Mouse (Mus musculus): ENCODE results near the gene Uts2. TPM values are rescaled to one million over a fixed set of nuclear protein-coding genes. Genes with fewer than 3 reads are reported as not detected.
A peak's percentile ranks its signal among the peaks of the same experiment; 100 is the strongest.
"Not testable (repeated sequence)": the region's sequence is repeated elsewhere in the genome, so short reads cannot be mapped to it uniquely, and the experiment has no call there.

The Uts2 gene
- polyA plus RNA-seq, 1 experiment from 2014 or later = not detected

DNA sequence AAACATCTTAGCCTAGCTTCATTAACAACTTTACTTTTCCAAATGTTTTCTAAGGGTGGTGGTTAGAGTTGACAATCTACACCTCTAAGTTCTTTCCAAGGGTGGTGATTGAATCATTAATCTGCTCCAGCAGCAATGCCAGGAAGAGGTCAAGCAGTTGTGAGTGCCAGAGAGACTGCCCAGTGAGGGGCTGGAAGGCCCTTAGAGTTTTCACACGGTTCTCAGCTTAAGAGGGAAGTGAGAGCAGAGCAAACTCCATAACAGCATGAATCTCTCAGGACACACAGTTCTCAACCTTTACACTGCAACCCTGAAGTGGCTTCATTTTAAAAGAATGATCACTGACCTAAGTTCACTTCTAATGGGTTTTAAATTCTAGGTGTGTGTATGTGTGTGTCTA, 21.8 kb upstream of the Uts2 start:
- Histone ChIP-seq H3K4me2 (no peak overlapping the region), H3K27me3 (no peaks in the 10 kb centered on the region), H3K4me3 (replicated peaks) (no peak overlapping the region), H3K27ac (no peak overlapping the region), H3K9me3 (replicated peaks) (no peaks in the 10 kb centered on the region), H3K4me1 (no peaks in the 10 kb centered on the region), H3K9ac (no peak overlapping the region), H3K36me3 (no peaks in the 10 kb centered on the region)
- no peak for ATAC-seq (replicated peaks; ENCODE audit: low FRiP score)
- WGBS = 47% methylated on average over 1 of the region's 1 CpGs

DNA sequence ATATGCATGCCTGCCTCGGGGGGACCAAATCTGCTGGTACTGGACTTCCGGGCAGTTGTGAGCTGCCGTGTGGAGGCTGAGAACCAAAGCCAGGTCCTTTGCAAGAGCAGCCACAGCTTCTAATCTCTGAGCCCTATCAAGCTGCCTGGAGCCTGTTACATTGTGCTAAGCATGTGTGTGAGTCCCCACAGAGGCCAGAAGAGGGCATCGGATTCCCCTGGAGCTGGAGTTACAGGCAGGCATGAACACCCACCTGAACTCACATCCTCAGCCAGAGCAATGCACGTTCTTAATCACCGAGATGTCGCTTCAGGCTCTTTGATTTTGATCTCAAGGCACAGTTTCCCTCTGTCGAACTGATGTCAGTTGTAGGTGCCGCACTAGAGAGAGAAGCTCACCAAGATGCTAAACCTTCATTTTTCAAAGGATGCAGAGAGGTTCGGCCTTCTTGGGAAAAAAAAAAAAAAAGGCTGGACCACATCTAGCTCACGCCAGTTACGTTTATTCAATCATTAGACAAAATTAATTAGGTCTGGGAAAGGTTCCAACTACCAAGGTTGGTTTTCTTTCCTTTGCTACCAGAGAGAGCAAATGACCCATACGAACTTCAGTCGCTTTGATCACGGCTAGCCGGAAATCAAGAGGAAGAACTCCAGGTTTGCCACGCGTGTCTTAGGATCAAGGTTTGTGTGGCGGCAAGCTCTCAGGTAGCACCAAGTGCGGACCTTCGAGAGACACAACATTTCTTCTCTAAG, 18.6 kb upstream of the Uts2 start:
- Histone ChIP-seq H3K27me3 (no peaks in the 10 kb centered on the region), H3K9ac (no peak overlapping the region), H3K4me1 (no peaks in the 10 kb centered on the region), H3K4me2 (no peak overlapping the region), H3K27ac (0 out of 2 replicates have a peak overlapping the region, but pooled peaks have one; percentile 32), H3K9me3 (replicated peaks) (no peaks in the 10 kb centered on the region), H3K4me3 (replicated peaks) (no peak overlapping the region), H3K36me3 (no peaks in the 10 kb centered on the region)
- no peak for ATAC-seq (replicated peaks; ENCODE audit: low FRiP score)
- WGBS = 68% methylated on average over 21 of the region's 21 CpGs

DNA sequence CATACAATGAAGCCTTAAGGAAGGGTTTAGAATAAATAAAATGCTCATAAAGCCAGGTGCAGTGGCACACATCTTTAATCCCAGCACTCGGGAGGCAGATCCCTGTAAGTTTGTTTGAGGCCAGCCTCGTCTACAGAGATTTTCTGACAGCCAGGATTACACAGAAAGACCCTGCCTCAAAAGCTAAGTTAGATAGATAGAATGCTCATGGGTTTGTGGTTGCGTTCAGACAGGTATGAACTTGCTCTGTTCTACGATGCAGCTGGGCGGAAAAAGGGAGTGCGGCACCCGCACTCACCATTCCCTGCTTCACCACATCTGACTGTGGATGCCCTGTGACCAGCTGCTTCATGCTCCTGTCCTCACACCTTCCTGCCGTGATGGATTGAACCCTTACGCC, 17.4 kb upstream of the Uts2 start:
- Histone ChIP-seq H3K9ac (no peak overlapping the region), H3K9me3 (replicated peaks) (no peaks in the 10 kb centered on the region), H3K4me3 (replicated peaks) (no peak overlapping the region), H3K36me3 (no peaks in the 10 kb centered on the region), H3K4me1 (no peaks in the 10 kb centered on the region), H3K27me3 (no peaks in the 10 kb centered on the region), H3K27ac (no peak overlapping the region), H3K4me2 (no peak overlapping the region)
- ATAC-seq (replicated peaks; ENCODE audit: low FRiP score) = no peak
- WGBS = 77% methylated on average over 9 of the region's 9 CpGs

DNA sequence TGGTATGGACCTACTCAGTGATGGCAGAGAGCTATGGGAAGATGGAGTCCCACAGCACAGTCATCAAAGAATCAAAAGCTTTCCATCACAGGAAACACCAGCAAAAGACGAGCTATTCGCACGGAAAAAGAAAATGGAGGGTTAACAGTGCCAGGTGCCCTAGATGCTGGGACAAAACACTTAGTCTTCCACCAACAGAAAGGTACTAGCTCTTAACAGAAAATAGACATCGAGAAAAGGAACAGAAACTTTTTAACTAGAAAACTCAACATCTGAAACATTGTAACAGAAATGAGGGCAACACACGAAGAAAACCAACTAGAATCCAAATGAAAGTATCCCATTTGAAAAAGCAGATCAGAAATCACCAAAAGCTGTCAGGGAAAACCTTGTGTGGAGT, 16.7 kb upstream of the Uts2 start:
- H3K9ac ChIP-seq = no peak overlapping the region
- 85% methylated on average over 5 of the region's 5 CpGs for WGBS
- H3K4me1 ChIP-seq = no peaks in the 10 kb centered on the region
- ATAC-seq (replicated peaks; ENCODE audit: low FRiP score) = no peak
- no peaks in the 10 kb centered on the region for H3K27me3 ChIP-seq
- H3K36me3 ChIP-seq = no peaks in the 10 kb centered on the region
- no peak overlapping the region for H3K4me2 ChIP-seq
- no peak overlapping the region for H3K27ac ChIP-seq
- H3K9me3 ChIP-seq (replicated peaks) = no peaks in the 10 kb centered on the region
- H3K4me3 ChIP-seq (replicated peaks) = no peak overlapping the region

DNA sequence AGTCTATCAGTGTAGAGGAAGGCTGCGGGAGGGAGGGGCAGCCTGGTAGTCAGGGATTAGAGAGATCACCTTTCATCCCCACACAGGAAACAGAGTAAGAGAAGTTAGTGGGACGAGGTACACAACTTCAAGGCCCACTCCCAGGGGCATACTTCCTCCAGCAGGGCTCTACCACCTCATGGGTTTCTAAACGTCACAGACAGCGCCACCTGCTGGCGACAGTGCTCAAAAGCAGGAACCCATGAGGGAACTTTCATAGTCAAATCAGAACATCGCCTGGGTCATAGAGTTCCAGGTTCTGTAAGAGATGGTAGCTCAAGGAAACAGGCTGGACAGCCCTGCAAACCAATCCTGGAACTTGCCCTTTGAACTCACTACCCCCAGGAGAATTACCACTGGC, 6.7 kb upstream of the Uts2 start:
- H3K4me3 ChIP-seq (replicated peaks) = no peak overlapping the region

DNA sequence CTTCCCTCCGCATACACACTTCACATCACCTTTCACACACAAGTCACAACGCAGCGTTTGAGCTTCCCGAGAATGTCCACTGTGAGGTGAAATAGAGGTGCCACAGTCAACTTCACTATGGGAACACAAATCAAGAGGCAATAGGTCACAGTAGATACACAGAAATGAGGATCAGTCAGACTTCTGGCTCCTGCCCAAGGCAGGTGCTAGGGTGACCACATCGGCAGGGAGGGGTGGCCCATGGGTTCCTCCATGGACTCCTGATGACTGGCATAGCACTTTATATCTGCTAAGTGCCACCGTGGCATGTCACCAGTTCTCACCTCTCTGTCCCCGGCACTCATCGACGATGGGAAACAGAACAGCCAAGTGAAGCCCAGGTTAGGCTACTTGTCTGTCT, 1.7 kb downstream of the Uts2 start:
- no peak for ATAC-seq (replicated peaks; ENCODE audit: low FRiP score)
- Histone ChIP-seq H3K9me3 (replicated peaks) (no peaks in the 10 kb centered on the region), H3K4me3 (replicated peaks) (no peak overlapping the region), H3K4me2 (no peak overlapping the region), H3K27me3 (no peaks in the 10 kb centered on the region), H3K36me3 (no peaks in the 10 kb centered on the region), H3K27ac (no peak overlapping the region), H3K9ac (no peak overlapping the region), H3K4me1 (peaks cover 3% of the 10 kb centered on the region; the same call in 1 of the 2 replicates)
- WGBS = 93% methylated on average over 9 of the region's 9 CpGs

More for the DNA sequence above, 6.7 kb upstream of the Uts2 start:
- no peak overlapping the region for H3K27ac ChIP-seq
- H3K9ac ChIP-seq = no peak overlapping the region
- H3K27me3 ChIP-seq = no peaks in the 10 kb centered on the region
- H3K9me3 ChIP-seq (replicated peaks) = no peaks in the 10 kb centered on the region
- 47% methylated on average over 6 of the region's 6 CpGs for WGBS
- H3K4me2 ChIP-seq = no peak overlapping the region
- H3K4me1 ChIP-seq = peaks cover 3% of the 10 kb centered on the region; the same call in 1 of the 2 replicates
- no peak for ATAC-seq (replicated peaks; ENCODE audit: low FRiP score)
- no peaks in the 10 kb centered on the region for H3K36me3 ChIP-seq

DNA sequence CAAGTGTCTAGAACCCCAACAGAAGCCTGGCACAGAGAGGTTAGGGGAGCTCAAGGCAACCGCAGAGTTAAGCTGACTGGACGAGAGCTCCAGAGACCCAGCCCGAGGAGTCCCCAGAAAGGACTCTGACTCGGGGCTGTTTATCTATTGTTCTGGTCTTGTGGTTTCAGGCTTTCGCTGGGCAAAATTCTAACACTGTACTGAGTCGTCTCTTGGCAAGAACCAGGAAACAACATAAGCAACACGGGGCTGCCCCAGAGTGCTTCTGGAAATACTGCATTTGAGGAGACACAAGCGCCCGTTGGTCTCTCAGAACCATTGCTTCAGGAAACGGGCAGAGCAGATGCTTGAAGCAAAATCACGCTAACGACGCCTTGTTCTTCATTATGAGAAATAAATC, 4.5 kb downstream of the Uts2 start:
- H3K4me1 ChIP-seq = no peaks in the 10 kb centered on the region
- no peak overlapping the region for H3K4me3 ChIP-seq (replicated peaks)
- H3K9me3 ChIP-seq (replicated peaks) = no peaks in the 10 kb centered on the region
- no peaks in the 10 kb centered on the region for H3K27me3 ChIP-seq
- H3K27ac ChIP-seq = no peak overlapping the region
- no peak overlapping the region for H3K4me2 ChIP-seq
- ATAC-seq (replicated peaks; ENCODE audit: low FRiP score) = no peak
- H3K9ac ChIP-seq = no peak overlapping the region
- 63% methylated on average over 13 of the region's 13 CpGs for WGBS
- H3K36me3 ChIP-seq = peaks cover 3% of the 10 kb centered on the region; the same call in 1 of the 2 replicates

DNA sequence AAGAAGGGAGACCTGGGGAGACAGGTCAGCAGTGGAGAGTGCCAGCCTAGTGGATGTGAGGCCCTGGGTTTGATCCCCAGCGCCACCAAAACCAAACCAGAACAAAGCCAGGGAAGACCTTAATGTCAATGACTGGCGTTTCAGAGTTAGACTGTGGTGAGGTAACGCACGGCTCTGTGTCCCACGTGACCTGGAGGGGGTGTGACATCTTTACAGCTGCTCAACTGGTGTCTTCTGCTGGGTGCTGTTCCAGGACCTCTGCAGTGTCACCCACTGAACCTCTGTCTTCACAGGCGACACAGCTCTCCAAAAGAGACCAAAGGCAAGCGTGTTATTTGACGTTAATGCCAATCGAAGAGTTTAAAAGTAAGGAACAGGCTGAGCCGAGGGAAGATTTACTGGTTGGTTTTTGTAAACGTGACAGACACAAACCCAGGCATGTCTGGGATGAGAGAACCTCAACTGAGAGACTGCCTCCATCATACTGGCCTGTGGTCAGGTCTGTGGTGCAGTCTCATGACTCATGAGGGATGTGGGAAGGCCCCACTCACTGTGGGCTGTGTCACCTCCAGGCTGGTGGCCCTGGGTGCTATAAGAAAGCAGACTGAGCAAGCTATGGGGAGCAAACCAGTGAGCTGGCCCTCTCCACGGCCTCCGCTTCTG, 8.9 kb downstream of the Uts2 start:
- no peak overlapping the region for H3K9ac ChIP-seq
- ATAC-seq (replicated peaks; ENCODE audit: low FRiP score) = no peak
- H3K4me3 ChIP-seq (replicated peaks) = no peak overlapping the region
- no peak overlapping the region for H3K4me2 ChIP-seq
- H3K4me1 ChIP-seq = no peaks in the 10 kb centered on the region
- H3K27ac ChIP-seq = no peak overlapping the region
- 88% methylated on average over 13 of the region's 13 CpGs for WGBS
- H3K36me3 ChIP-seq = peaks cover 6% of the 10 kb centered on the region; the same call in 1 of the 2 replicates
- H3K27me3 ChIP-seq = no peaks in the 10 kb centered on the region
- no peaks in the 10 kb centered on the region for H3K9me3 ChIP-seq (replicated peaks)

DNA sequence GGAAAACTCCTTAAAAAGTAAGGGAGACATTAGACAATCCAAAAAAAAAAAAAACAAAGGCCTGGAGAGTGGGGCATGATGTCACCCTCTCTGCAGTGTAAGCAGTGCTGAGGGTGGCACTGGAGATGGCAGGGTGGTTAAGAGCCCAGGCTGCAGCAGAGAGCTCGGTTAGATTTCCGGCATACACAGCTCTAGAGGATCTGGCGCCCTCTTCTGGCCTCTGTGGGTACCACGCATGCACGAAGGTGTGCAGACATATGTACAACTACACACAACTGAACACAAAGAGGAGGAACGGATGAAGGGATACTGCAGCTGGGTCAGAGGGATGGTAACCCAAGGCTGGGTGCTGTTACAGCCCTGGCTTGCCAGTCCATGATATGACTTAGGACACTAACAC, 10.0 kb downstream of the Uts2 start:
- ATAC-seq (replicated peaks; ENCODE audit: low FRiP score) = no peak
- Histone ChIP-seq H3K36me3 (peaks cover 6% of the 10 kb centered on the region; the same call in 1 of the 2 replicates), H3K9me3 (replicated peaks) (no peaks in the 10 kb centered on the region), H3K9ac (no peak overlapping the region), H3K27ac (no peak overlapping the region), H3K4me2 (no peak overlapping the region), H3K4me3 (replicated peaks) (no peak overlapping the region), H3K27me3 (no peaks in the 10 kb centered on the region), H3K4me1 (no peaks in the 10 kb centered on the region)
- WGBS = 56% methylated on average over 6 of the region's 6 CpGs

DNA sequence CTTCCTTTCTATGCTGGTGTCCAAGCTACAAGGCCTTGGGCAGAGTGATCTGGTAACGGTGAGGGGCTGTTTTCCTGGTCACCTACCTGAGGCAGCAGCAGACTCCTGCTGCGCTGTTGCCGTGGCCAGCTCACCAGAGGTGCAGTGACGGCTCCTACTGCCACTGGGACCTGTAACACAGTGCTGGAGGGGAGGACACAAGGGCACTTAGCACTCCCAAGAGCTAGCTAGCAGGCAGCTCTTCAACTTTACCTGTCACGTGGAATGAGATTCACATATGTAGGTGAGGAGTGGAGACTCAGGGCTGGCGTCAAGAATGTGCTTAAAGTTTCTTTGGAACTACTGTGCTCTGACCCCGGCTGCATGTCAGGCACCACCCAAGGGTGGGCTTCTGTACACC, 13.4 kb downstream of the Uts2 start:
- ATAC-seq (replicated peaks; ENCODE audit: low FRiP score) = no peak
- no peak overlapping the region for H3K9ac ChIP-seq
- no peaks in the 10 kb centered on the region for H3K27me3 ChIP-seq
- no peaks in the 10 kb centered on the region for H3K9me3 ChIP-seq (replicated peaks)
- no peak overlapping the region for H3K4me2 ChIP-seq
- H3K36me3 ChIP-seq = peaks cover 21% of the 10 kb centered on the region
- H3K4me1 ChIP-seq = no peaks in the 10 kb centered on the region
- H3K4me3 ChIP-seq (replicated peaks) = no peak overlapping the region
- H3K27ac ChIP-seq = no peak overlapping the region
- 90% methylated on average over 7 of the region's 7 CpGs for WGBS

DNA sequence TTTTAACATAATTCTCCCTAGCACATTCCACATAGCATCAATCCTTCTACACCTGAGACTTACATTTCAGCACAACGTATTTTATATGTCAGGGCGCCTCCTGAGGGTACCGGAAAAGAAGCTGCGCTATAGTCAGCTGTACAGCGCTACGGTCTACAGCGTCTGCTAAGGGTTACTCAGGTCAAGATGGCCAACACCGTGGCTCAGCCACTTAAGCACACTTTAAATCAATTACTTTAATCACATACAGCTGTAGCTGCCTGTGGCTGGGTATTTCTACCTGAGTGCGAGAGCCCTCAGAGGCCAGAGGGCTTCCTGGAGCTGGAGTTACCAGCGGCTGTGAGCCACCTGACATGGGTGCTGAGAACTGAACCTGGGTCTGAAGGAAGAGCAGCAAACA, 19.0 kb downstream of the Uts2 start:
- 75% methylated on average over 10 of the region's 10 CpGs for WGBS
- Histone ChIP-seq H3K9me3 (replicated peaks) (no peaks in the 10 kb centered on the region), H3K4me2 (no peak overlapping the region), H3K36me3 (peaks cover 43% of the 10 kb centered on the region), H3K9ac (no peak overlapping the region), H3K27ac (no peak overlapping the region), H3K27me3 (no peaks in the 10 kb centered on the region), H3K4me1 (no peaks in the 10 kb centered on the region), H3K4me3 (replicated peaks) (no peak overlapping the region)
- no peak for ATAC-seq (replicated peaks; ENCODE audit: low FRiP score)

DNA sequence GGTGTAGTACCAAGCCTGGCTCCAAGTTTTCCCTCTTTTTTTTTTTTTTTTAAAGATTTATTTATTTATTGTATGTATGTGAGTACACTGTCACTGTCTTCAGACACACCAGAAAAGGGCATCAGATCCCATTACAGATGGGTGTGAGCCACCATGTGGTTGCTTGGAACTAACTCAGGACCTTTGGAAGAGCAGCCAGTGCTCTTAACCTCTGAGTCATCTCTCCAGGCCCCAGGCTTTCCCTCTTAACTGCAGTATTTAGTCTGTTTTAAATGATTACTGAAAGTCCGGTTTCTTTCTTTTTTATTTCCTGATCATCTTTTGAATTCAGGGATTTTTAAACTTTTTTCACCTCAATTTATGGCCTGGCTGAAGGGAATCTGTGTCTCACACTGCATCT, 20.5 kb downstream of the Uts2 start:
- not testable (repeated sequence) for H3K4me3 ChIP-seq (replicated peaks); H3K9me3 ChIP-seq (replicated peaks); H3K4me1 ChIP-seq; H3K27ac ChIP-seq; H3K27me3 ChIP-seq; H3K9ac ChIP-seq; ATAC-seq (replicated peaks; ENCODE audit: low FRiP score); H3K4me2 ChIP-seq
- H3K36me3 ChIP-seq = peaks cover 45% of the 10 kb centered on the region
- WGBS = 95% methylated on average over 1 of the region's 1 CpGs

Measured in kidney, embryonic 15.5 days (tissue).